Mouse (Mus musculus) cortical plate, adult 2 months (tissue): ENCODE results near the gene Tex261. TPM values are rescaled to one million over a fixed set of nuclear protein-coding genes. Genes with fewer than 3 reads are reported as not detected.

Source experiments
- H3K27ac ChIP-seq: fragments of 200-500 bp; 2 replicates; pipeline ENCODE4 v1.5.1; 2012; ENCODE audit warnings: low read length, control low read depth, inconsistent platforms; ENCODE audit not compliant: insufficient read depth
- H3K4me1 ChIP-seq: fragments of 200-500 bp; 2 replicates; pipeline ENCODE4 v1.6.1; 2011; ENCODE audit warnings: low read length; ENCODE audit not compliant: control insufficient read depth, insufficient read depth
- H3K4me3 ChIP-seq: fragments of 200-500 bp; 2 replicates; pipeline ENCODE4 v1.5.1; 2011; ENCODE audit warnings: mild to moderate bottlenecking, low read length, control low read depth; ENCODE audit not compliant: insufficient read depth
- CTCF ChIP-seq: fragments of 200-500 bp; IDR thresholded peaks from 2 replicates; pipeline ENCODE4 v1.5.1; 2011; ENCODE audit warnings: mild to moderate bottlenecking, control low read depth, low read length; ENCODE audit not compliant: insufficient read depth; ENCODE audit errors: extremely low read depth
- POLR2A ChIP-seq: fragments of 200-500 bp; IDR thresholded peaks from 2 replicates; pipeline ENCODE4 v1.6.1; 2011; ENCODE audit warnings: mild to moderate bottlenecking, low read length, control low read depth; ENCODE audit not compliant: insufficient read depth; ENCODE audit errors: extremely low read depth
- polyA plus RNA-seq: library from polyadenylated mRNA; depleted of rRNA; stranded (reverse); fragments of >200 nt; gene quantifications from 2 replicates; pipeline ENCODE4 v1.2.3, GENCODE M21; 2012

Gene Tex261
- polyA plus RNA-seq, 1 experiment, result 39.8 TPM

GRCm38 (mm10) chr6:83762880-83763431 is 12.7 kb downstream of the Tex261 start:
- Histone ChIP-seq H3K4me1 (0 out of 2 replicates have a peak, but pooled peaks cover 1% of the 10 kb centered on the region), H3K4me3 (no peak overlapping the region), H3K27ac (no peak overlapping the region)
- TF ChIP-seq POLR2A (no peak), CTCF (no peak)

GRCm38 (mm10) chr6:83762344-83762743 is 13.3 kb downstream of the Tex261 start, which contains the start of gene Ankrd53:
Gene Ankrd53, plus strand, starts transcription at chr6:83762644.
- H3K4me1 ChIP-seq, result 0 out of 2 replicates have a peak, but pooled peaks cover 1% of the 10 kb centered on the region
- TF ChIP-seq POLR2A (no peak), CTCF (no peak)
- no peak within 1 kb of the TSS for H3K4me3 ChIP-seq
- no peak within 1 kb of the TSS for H3K27ac ChIP-seq

GRCm38 (mm10) chr6:83756051-83756450 is 19.6 kb downstream of the Tex261 start:
- no peaks in the 10 kb centered on the region for H3K4me1 ChIP-seq
- no peak for TF ChIP-seq POLR2A
- TF ChIP-seq CTCF, result no peak
- H3K27ac ChIP-seq, result no peak overlapping the region
- no peak overlapping the region for H3K4me3 ChIP-seq

GRCm38 (mm10) chr6:83750171-83750684 is 25.4 kb downstream of the Tex261 start:
- TF ChIP-seq CTCF (peak; percentile 78), POLR2A (no peak)
- Histone ChIP-seq H3K4me1 (no peaks in the 10 kb centered on the region), H3K4me3 (no peak overlapping the region), H3K27ac (no peak overlapping the region)

GRCm38 (mm10) chr6:83749286-83749685 is 26.3 kb downstream of the Tex261 start:
- no peak overlapping the region for H3K4me3 ChIP-seq
- no peak for TF ChIP-seq POLR2A
- TF ChIP-seq CTCF, result no peak
- no peak overlapping the region for H3K27ac ChIP-seq
- no peaks in the 10 kb centered on the region for H3K4me1 ChIP-seq

- no peak overlapping the region for H3K27ac ChIP-seq
- no peak overlapping the region for H3K4me3 ChIP-seq
- TF ChIP-seq CTCF (no peak), POLR2A (no peak)
- H3K4me1 ChIP-seq, result no peaks in the 10 kb centered on the region
Measured at GRCm38 (mm10) chr6:83745466-83745865, 30.1 kb downstream of the Tex261 start.

GRCm38 (mm10) chr6:83744557-83744956 is 31.1 kb downstream of the Tex261 start:
- Histone ChIP-seq H3K4me3 (no peak overlapping the region), H3K27ac (no peak overlapping the region), H3K4me1 (no peaks in the 10 kb centered on the region)
- TF ChIP-seq POLR2A (no peak), CTCF (no peak)

GRCm38 (mm10) chr6:83744126-83744525 is 31.5 kb downstream of the Tex261 start:
- H3K4me1 ChIP-seq, result no peaks in the 10 kb centered on the region
- H3K27ac ChIP-seq, result no peak overlapping the region
- no peak overlapping the region for H3K4me3 ChIP-seq
- TF ChIP-seq POLR2A (no peak), CTCF (no peak)

- TF ChIP-seq POLR2A, result no peak
- TF ChIP-seq CTCF, result no peak
- H3K4me1 ChIP-seq, result no peaks in the 10 kb centered on the region
- H3K4me3 ChIP-seq, result no peak overlapping the region
- no peak overlapping the region for H3K27ac ChIP-seq
Measured at GRCm38 (mm10) chr6:83743212-83743611, 32.4 kb downstream of the Tex261 start.

GRCm38 (mm10) chr6:83742761-83743160 is 32.9 kb downstream of the Tex261 start, which contains the start of gene Atp6v1b1:
Gene Atp6v1b1, plus strand, starts transcription at chr6:83742990.
- no peak within 1 kb of the TSS for H3K4me3 ChIP-seq
- H3K27ac ChIP-seq, result no peak within 1 kb of the TSS
- TF ChIP-seq POLR2A (no peak), CTCF (no peak)
- no peaks in the 10 kb centered on the region for H3K4me1 ChIP-seq
